Mouse (Mus musculus) megakaryocyte, embryonic 14.5 days (primary cell): ENCODE data around the gene Phactr3. TPM values are rescaled to one million over a fixed set of nuclear protein-coding genes. Genes with fewer than 3 reads are reported as not detected.
A peak's percentile ranks its signal among the peaks of the same experiment; 100 is the strongest.

Experiments used
- H3K27me3 ChIP-seq: replicated peaks from 2 replicates; pipeline ENCODE3; 2012; ENCODE audit warnings: inconsistent platforms
- H3K36me3 ChIP-seq: replicated peaks from 2 replicates; pipeline ENCODE3; 2012; ENCODE audit warnings: low read length, inconsistent platforms, mixed read lengths
- H3K4me1 ChIP-seq: 2 replicates; pipeline ENCODE4 v1.6.1; 2012; ENCODE audit warnings: inconsistent platforms
- H3K4me3 ChIP-seq: replicated peaks from 2 replicates; pipeline ENCODE3; 2012; ENCODE audit warnings: moderate library complexity, mild to moderate bottlenecking, inconsistent platforms
- H3K9me3 ChIP-seq: 2 replicates; pipeline ENCODE4 v1.6.1; 2012; ENCODE audit warnings: inconsistent platforms
- FLI1 ChIP-seq: IDR thresholded peaks from 2 replicates; pipeline ENCODE4 v1.6.1; 2012; ENCODE audit warnings: low read length, inconsistent platforms, mixed read lengths
- GATA1 ChIP-seq: IDR thresholded peaks from 3 replicates; pipeline ENCODE4 v1.6.1; 2012; ENCODE audit warnings: mixed read lengths, low read length, inconsistent platforms, borderline replicate concordance
- polyA plus RNA-seq: library from polyadenylated mRNA; stranded (reverse); fragments of >175 nt; gene quantifications from 2 replicates; pipeline ENCODE4 v1.2.3, GENCODE M21; 2012; ENCODE audit warnings: low replicate concordance; ENCODE audit not compliant: insufficient read depth

Phactr3 gene
- polyA plus RNA-seq, 1 experiment = 1.2 TPM

- peaks cover 23% of the 10 kb centered on the region for H3K9me3 ChIP-seq
- peaks cover 4% of the 10 kb centered on the region for H3K27me3 ChIP-seq
- peaks cover 35% of the 10 kb centered on the region for H3K4me1 ChIP-seq
- no peaks in the 10 kb centered on the region for H3K36me3 ChIP-seq
- no peak overlapping the region for H3K4me3 ChIP-seq
- TF ChIP-seq FLI1 = no peak
- TF ChIP-seq GATA1 = no peak
These were observed 66.1 kb downstream of the Phactr3 start for GRCm38 (mm10) chr2:178184862-178185261.

- Histone ChIP-seq H3K9me3 (peaks cover 26% of the 10 kb centered on the region), H3K4me3 (no peak overlapping the region)
- TF ChIP-seq GATA1 (no peak), FLI1 (no peak)
These were observed 70.2 kb downstream of the Phactr3 start for GRCm38 (mm10) chr2:178188988-178189387.

GRCm38 (mm10) chr2:178192881-178193280, 74.1 kb downstream of the Phactr3 start:
- no peak for TF ChIP-seq GATA1
- TF ChIP-seq FLI1 = no peak
- H3K36me3 ChIP-seq = no peaks in the 10 kb centered on the region
- H3K27me3 ChIP-seq = peaks cover 26% of the 10 kb centered on the region
- peaks cover 46% of the 10 kb centered on the region for H3K4me1 ChIP-seq
- H3K4me3 ChIP-seq = no peak overlapping the region
- peaks cover 15% of the 10 kb centered on the region for H3K9me3 ChIP-seq

More at GRCm38 (mm10) chr2:178188988-178189387, 70.2 kb downstream of the Phactr3 start:
- Histone ChIP-seq H3K27me3 (peaks cover 26% of the 10 kb centered on the region), H3K4me1 (peaks cover 29% of the 10 kb centered on the region), H3K36me3 (no peaks in the 10 kb centered on the region)

GRCm38 (mm10) chr2:178193445-178193844, 74.7 kb downstream of the Phactr3 start:
- peaks cover 26% of the 10 kb centered on the region for H3K27me3 ChIP-seq
- H3K4me3 ChIP-seq = no peak overlapping the region
- TF ChIP-seq FLI1 (no peak), GATA1 (no peak)
- H3K36me3 ChIP-seq = no peaks in the 10 kb centered on the region
- peaks cover 51% of the 10 kb centered on the region for H3K4me1 ChIP-seq
- H3K9me3 ChIP-seq = peaks cover 11% of the 10 kb centered on the region; the same call in 1 of the 2 replicates

GRCm38 (mm10) chr2:178194908-178195307, 76.1 kb downstream of the Phactr3 start:
- Histone ChIP-seq H3K4me3 (no peak overlapping the region), H3K9me3 (peaks cover 5% of the 10 kb centered on the region; the same call in 1 of the 2 replicates), H3K36me3 (no peaks in the 10 kb centered on the region), H3K27me3 (peaks cover 26% of the 10 kb centered on the region), H3K4me1 (peaks cover 59% of the 10 kb centered on the region)
- TF ChIP-seq GATA1 (no peak), FLI1 (no peak)

- Histone ChIP-seq H3K9me3 (peaks cover 10% of the 10 kb centered on the region), H3K27me3 (peaks cover 27% of the 10 kb centered on the region), H3K4me1 (peaks cover 59% of the 10 kb centered on the region), H3K4me3 (no peak overlapping the region), H3K36me3 (no peaks in the 10 kb centered on the region)
- TF ChIP-seq GATA1 (no peak), FLI1 (no peak)
These were observed 77.3 kb downstream of the Phactr3 start for GRCm38 (mm10) chr2:178196038-178196437.

- Histone ChIP-seq H3K4me1 (peaks cover 73% of the 10 kb centered on the region), H3K36me3 (no peaks in the 10 kb centered on the region), H3K27me3 (peaks cover 20% of the 10 kb centered on the region), H3K9me3 (peaks cover 10% of the 10 kb centered on the region), H3K4me3 (peak overlapping the region; percentile 51)
- TF ChIP-seq GATA1 (no peak), FLI1 (no peak)
These were observed 78.8 kb downstream of the Phactr3 start for GRCm38 (mm10) chr2:178197542-178197941.

- Histone ChIP-seq H3K4me3 (no peak overlapping the region), H3K27me3 (peaks cover 18% of the 10 kb centered on the region), H3K9me3 (peaks cover 12% of the 10 kb centered on the region), H3K4me1 (peaks cover 57% of the 10 kb centered on the region), H3K36me3 (no peaks in the 10 kb centered on the region)
- TF ChIP-seq FLI1 = no peak
These were observed 85.7 kb downstream of the Phactr3 start for GRCm38 (mm10) chr2:178204455-178204854.

- Histone ChIP-seq H3K27me3 (peaks cover 10% of the 10 kb centered on the region), H3K4me1 (peaks cover 78% of the 10 kb centered on the region), H3K4me3 (no peak overlapping the region), H3K9me3 (peaks cover 7% of the 10 kb centered on the region; the same call in 1 of the 2 replicates), H3K36me3 (no peaks in the 10 kb centered on the region)
- no peak for TF ChIP-seq FLI1
- TF ChIP-seq GATA1 = no peak
These were observed 89.4 kb downstream of the Phactr3 start for GRCm38 (mm10) chr2:178208186-178208600.

GRCm38 (mm10) chr2:178213826-178214225, 95.1 kb downstream of the Phactr3 start:
- Histone ChIP-seq H3K4me3 (no peak overlapping the region), H3K9me3 (peaks cover 7% of the 10 kb centered on the region; the same call in 1 of the 2 replicates), H3K27me3 (no peaks in the 10 kb centered on the region), H3K36me3 (no peaks in the 10 kb centered on the region), H3K4me1 (peaks cover 77% of the 10 kb centered on the region)
- TF ChIP-seq FLI1 = no peak
- TF ChIP-seq GATA1 = no peak

GRCm38 (mm10) chr2:178214531-178214930, 95.8 kb downstream of the Phactr3 start:
- peaks cover 1% of the 10 kb centered on the region; the same call in 1 of the 2 replicates for H3K9me3 ChIP-seq
- H3K4me3 ChIP-seq = no peak overlapping the region
- no peaks in the 10 kb centered on the region for H3K36me3 ChIP-seq
- TF ChIP-seq FLI1 (no peak), GATA1 (no peak)
- no peaks in the 10 kb centered on the region for H3K27me3 ChIP-seq
- peaks cover 78% of the 10 kb centered on the region for H3K4me1 ChIP-seq
